Mouse (Mus musculus): ENCODE data around the gene Sult6b2.
A peak's percentile ranks its signal among the peaks of the same experiment; 100 is the strongest.

DNA sequence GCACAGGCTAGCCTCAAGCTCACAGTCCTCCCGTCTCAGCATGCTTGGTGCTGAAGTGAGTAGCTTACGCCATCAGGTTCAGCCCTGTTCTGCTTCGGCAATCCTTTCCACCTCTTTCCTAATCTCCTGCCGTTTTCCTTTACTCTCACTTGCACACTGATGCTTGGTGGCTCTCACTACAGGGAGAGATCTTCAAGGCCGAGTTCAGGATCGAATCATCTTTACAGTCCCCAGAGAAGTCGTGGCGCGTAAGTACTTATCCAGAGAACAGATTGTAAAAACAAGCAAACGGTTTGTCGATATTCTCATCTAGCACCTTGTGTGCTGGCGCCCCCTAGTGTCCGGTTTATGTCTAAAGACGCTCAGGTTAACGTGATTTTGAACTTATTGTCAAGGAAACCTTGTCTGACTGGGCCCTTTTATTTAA lies 10.2 kb upstream of the Sult6b2 start:
- TF ChIP-seq CTCF (IDR thresholded peaks at IDR 0.05; ENCODE audit: control insufficient read depth, insufficient read depth, insufficient replicate concordance, low read depth, low read length) (0 out of 2 replicates have a peak, but pooled peaks have one; percentile 18), POLR2A (IDR thresholded peaks at IDR 0.05; ENCODE audit: control insufficient read depth, low read depth, low read length) (no peak)
